Mouse (Mus musculus) thymus, postnatal 4 days (tissue): ENCODE results near the gene Zfx.
A peak's percentile ranks its signal among the peaks of the same experiment; 100 is the strongest.

Experiments
- DNase-seq: peaks from one replicate; pipeline ENCODE4 v3.0.0; 2021

Zfx gene

DNA sequence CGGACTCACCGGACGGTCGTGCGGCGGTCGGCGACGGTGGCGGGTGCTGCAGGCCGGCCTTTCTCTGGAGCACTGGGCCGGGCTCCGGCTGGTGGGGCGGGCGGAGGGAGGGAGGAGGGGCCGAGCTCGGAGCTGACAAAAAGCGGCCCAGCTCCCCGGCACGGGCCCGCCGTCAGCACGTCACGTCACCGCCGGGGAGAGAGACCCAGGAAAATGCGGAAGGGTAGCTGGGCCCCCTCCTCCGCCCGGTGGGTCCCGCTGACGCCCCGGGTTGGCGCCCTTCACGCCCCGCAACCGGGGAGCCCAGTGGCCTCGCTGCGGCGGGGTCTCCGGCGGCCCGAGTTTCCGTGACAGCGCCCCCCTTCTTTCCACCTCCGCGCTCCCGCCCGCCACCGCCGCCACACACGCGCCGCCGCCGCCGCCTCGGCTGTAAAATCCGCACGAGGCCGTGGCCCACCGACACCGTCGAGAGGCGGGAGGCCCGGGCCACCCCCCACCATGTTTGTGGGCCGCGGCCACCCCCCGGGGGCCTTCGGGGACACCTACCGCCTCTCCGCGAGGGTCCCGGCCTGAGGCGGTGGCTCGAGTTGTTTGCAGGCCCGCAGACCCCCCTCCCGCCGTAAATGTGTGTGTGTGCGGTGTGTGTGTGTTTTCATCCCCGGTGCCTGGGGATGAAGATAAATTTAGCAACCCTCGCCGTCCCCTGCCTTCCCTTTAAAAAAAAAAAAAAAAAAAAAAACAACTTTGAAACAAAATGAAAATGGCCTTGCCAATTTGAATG is at the start of gene Zfx:
Gene Zfx, minus strand, starts transcription at position 644 of the 781 bp plus-strand sequence.
- peak; percentile 75 for DNase-seq

DNA sequence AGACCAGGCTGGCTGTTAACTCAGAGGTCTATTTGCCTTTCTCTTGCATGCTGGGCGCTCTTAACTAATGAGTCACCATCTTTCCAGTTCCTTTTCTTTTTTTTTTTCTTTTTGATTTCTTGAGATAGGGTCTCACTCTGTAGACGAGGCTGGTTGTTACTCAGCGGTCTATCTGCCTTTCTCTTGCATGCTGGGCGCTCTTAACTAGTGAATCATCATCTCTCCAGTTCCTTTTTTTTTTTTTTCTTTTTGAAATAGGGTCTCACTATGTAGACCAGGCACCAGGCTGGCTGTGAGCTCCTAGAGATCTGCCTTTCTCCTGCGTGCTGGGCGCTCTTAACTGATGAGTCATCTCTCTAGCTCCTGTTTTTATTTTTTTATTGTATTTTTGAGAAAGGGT is 45.8 kb upstream of the Zfx start:
- DNase-seq, result no peak

DNA sequence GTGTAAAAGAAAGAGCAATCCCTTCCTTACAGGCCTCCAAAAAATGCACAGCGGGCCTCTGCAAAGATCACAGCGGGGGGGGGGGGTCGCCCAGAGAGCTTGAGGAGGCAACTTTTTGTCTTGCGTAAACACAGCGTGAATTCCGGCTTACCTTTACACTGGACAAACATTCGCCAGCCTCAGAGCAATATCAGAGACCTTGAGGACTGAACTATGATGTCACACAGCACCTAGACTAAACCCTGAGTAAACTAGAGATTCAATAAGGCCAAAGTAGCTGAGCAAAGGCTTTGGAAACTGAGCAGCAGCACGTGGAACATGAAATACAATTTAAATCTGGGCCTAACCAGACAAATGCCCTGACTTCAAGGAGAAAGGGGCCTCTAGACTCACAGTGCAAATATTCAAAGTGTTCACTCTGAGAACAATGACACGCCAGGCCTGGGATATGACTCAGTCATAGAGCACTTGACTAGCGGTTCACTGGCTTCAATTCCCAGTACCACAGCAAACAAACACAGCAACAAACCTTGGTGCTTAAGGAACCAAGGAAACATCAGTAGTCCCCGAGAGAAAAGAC is 28.8 kb upstream of the Zfx start:
- DNase-seq, result no peak

DNA sequence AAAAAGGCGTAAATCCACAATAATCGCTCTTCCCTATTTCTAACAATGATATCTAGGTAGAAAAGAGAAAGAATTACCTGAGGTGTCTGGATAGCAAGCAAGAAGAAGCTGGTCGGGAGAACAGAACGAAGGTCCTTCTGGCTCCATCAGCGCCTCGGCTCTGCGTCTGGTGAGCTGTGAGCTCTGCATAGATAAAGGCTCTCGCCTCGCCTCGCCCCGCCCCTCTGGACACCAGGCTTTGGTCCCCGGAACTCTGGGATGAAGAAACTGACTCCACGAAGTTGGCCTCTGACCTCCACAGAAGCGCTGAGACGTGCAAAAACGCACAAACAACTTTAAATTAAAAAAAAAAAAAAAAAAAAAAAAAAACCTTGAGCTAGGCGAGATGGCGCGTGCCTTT is 27.0 kb upstream of the Zfx start:
- no peak for DNase-seq

DNA sequence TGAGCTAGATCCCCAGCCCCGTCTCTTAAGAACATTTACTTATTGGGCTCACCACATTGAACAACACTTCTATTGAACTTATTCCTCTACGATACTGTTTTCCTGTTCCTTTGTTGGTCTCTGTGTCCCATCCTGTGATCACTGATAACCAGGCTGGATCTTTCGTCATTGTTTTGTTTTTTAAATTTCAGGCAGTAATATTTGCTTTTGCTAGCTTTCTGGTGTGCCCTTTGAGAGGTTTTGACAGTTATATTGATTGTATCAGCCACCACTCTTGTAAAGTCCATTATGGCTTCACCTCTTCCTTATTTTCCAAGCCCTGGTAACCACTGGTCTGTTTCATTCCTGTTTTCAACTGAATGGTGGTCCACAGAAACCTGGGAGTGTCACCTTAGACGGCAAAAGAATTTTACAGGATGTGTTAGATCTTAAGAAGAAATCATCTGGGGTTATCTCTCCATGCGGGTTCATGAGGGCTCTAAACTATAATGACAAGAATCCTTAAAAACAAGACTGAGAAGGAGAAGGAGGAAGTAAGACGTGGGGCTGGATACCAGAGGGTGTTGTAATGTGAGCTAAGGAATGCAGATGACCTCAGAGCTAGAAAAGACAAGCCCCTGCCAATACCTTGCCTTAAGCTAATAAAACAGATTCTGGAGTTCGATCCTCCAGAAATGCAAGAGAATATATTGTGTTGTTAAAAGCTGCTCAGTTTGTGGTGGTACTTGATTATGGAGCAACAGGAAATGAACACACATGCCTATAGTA is 18.7 kb upstream of the Zfx start:
- DNase-seq, result no peak

DNA sequence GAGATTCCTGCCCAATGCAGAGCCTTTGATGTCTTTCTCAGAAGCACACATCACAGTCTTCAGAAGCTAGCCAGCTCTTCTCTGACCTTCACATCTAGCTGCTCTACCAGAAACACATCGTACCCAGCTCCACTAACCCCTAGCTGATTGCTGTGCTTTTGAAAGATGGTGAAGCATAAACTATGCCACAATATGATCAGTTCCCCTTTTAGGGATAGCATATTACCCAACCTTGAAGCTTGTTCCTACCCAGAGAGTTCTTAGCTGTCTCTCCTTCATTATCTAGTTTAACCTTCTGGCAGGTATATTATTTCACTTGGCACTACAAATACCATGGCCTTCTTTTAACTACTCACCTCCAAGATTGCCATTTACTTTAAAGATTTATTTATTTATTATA is 16.6 kb upstream of the Zfx start:
- no peak for DNase-seq

DNA sequence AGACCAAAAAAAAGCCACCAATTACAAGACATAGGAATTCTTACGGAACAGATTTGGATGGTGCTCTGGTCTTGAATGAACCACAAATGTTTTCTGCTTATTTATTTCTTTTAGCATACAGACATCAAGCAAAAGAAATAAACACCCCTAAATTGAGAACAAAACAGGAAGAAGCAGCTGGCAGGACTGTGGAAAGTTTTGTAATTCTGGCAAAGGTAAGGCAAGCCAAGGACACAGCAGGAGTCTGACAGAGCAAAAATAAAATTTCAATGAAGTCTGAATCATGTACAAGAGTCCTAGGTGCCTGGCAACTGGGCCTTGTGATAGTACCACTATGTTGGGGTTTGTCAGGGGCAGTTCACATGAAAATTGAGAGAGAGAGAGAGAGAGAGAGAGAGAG is 14.8 kb upstream of the Zfx start:
- DNase-seq, result no peak

DNA sequence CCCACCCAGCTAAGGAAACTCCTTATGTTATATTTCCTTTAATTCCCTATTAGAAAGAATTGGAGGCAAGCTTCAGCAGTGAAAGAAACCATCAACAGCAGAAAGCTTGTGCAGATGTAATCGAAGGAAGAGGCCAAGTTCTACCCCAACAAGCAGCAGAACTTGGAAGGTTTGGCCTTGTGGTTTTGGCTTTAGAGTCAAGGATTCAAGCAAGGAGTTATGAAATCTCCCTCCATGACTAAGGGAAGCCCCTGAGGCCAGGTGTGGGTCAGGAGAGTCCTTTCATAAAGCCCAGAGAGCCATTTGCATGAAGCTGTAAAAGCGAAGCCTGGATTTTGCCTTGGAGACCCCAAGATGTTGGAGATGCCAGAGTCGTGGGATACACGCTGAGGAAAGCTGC is 11.6 kb upstream of the Zfx start:
- no peak for DNase-seq

DNA sequence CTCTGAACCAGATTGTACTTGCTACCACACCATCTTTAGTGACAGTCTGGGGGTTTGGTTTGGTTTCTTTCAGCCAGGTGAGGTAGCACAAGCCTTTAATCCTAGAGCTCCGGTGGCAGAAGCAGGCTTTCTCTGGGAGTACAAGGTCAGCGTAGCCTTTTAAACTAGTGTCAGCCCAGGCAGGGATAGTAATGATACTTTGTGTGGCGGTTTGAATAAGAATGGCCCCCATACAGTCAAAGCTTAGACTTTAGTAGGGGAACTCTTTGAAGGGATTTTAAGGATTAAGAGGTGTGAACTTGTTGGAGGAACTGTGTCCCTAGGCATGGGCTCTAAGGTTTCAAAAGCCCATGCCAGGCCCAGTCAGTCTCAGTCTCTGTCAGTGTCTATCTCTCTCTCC is 10.0 kb upstream of the Zfx start:
- no peak for DNase-seq

DNA sequence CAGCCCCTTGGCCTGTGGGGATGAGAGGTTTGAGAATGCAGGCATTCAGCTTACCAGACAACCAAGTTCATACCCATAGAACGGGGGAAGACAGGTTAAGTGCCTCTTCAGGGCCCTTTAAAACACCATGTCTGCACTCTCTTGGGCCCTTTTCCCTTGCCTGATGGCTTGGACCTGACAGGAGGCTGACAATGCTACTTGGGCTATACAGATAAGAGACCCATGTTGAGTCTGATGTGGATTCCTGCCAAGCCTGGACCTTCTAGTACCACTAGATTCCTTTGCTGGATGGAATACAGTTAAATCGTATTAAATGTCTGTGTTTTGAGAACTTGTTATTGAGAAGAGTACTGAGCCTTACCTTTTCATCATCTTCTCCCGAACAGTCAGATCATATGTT is 8.7 kb upstream of the Zfx start:
- DNase-seq, result no peak

DNA sequence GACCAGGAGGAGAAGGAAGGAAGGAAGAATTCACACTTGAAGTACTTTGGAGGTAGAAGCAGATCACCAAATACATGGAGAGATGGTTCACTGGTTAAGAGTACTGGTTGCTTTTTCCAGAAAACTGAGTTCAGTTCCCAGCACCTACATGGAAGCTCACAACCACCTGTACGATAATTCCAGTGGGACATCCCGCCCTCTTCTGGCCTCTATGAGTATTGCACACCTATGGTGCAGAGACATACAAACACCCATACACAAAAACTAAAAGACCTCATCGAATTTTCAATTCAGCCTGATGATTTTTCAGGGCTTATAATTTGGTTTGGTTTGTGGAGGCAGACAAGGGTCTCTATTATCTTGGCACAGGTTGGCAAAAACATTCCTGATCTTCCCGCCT is 6.2 kb upstream of the Zfx start:
- no peak for DNase-seq

DNA sequence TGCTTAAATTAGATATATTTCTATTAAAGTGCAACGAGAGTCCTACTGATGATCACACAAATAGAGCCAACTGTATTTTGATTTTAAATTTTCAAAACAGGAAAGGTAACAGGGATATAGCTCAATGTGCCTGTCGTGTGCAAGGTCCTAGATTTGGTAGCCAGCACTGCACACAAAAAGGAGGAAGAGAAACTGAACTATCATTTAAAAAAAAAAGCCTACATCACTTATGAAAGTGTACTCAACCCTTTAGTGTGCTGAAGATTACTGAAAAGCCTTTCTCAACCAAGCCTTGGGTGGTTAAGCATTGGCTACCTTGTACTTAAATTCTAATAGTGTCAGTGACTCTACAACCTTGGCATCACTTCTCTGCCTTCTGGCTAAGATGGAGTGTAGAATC is 2.4 kb upstream of the Zfx start:
- no peak for DNase-seq

DNA sequence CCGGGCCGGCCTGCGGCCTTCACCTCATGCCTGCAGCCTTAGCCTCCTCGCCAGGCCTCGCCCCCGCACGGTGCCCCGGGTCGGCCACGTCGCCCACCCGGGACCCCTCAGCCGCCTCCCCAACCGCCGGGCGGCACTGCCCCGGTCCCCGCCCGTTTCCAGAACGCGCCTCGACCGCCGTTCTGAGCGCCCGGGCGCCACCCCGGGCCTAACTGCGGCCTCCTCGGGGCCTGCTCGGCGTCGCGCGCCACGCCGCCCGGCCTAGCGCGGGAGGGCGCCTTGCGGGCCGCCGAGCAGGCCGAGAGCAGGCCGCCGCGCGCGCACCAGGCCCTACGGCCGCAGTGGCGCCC is 818 bp downstream of the Zfx start:
- DNase-seq, result no peak

DNA sequence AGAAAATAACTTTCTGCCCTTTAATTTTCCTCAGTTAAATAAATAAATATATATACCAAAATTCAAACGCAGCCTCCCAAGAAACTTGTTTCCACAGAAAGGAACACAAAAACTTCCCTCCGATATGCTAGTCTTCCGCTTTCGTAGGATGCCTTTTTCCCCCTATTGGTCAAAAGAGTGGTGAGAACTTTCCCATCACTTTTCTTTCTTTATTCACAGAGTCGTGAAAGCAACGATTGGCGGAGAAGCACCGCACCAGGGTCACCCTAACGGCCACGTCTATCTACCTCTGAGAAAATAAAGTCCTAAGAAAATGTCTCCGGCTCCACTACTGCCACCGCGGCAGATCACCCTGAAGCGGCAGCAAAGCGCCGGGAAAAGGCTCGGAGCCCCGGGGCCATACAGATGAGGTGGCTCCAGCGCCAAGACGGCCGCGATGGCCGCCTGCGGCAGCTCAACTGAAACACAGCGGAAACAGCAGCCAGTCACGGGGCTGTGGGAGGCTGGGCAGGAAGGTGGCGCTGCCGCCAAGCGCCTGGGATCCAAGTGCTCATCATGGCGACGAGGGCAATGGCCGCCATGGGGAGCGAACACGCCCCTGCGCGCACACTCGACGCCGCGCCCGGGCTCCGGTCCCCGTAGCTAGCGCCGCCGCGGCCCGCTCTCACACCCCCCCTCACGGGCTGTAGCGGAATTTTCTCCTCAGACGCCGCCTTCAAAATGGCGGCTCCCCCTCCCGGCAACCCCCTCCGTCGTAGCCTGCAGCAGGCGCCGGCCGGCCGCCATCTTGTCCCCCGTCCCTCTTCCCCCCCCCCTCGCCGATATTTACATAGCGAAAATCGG is 1.4 kb downstream of the Zfx start:
- DNase-seq, result peak; percentile 87

DNA sequence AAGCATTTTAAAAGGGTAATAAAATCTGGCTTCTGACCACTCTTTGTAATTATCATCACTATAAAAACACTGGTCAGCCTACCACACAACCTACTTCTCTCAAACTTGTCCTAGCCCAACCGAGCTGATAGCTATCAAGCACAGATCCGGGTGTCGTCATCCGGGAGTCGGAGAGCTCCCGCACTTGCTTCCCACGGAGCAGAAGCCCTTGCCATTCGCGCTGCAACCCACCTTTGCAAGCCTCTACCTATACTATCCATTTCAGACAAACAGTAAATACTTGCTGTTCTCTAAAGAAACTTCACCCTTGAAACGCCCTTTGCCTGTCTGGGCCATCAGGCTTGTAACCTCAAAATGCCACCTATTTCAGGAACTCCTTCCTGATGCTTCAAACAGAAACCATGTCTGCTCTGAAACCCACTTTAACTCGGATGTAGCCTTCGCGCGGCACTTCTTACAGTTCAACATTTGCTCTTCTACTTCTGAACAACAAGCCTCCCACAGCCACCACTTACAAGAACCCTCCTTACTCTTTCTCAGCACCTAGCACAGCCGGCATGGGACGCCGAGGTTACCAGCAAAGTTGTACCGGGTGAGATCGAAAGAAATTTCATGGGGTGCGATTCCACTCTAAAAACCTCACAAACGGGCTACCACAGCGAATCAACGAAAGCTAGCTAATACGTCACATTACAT is 2.2 kb downstream of the Zfx start:
- peak; percentile 31 for DNase-seq

DNA sequence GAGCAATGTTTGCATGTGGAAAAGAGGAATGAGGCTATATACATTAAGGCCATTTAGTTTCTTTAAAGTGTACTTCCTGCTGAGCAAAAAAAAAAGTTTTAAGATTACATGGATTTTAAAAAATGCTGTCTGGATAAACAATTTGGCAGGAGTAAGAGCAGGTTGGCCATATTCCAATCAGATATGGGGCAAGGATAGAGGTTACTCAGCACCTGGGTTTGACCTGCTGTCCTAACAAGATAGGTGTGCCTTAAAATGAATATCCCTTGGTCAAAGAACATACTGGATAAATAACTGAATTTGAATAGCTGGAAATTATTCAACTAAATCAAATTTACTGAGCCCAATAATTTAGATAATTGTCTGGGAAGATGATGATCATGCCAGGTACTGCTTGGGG is 5.2 kb downstream of the Zfx start:
- DNase-seq, result no peak

DNA sequence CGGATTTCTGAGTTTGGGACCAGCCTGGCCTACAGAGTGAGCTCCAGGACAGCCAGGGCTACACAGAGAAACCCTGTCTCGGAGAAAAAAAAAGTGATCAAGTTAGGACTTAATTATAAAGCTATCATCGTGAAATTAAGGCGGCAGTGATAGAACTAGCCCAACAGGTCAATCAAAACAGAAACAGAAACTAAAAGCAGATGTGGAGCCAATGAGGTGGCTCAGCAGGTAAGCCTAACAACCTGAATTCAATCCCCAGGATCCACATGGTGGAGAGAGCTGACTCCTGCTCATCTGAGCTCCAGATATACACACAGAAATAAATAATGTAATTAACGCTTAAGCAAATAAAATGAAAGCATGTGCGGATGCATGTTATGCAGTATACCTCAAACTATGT is 7.6 kb downstream of the Zfx start:
- no peak for DNase-seq

DNA sequence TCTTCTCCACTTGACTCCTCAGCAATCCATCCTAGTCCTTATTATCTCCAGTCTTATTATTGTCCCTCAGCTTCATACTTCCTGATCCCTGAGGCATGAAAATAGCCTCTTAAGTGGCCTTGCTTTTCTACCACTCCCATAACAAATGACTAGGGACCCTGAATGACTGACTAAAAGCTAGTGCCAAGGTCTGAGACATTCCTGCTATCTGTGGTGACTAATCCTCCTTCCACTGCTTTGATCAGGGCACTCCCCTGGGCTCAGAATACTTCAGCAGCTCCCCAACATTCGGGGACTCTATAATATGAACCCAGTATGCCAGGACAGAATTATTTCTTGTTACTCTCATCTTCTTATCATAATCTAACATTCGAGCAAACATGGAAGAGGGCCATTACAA is 17.5 kb downstream of the Zfx start:
- DNase-seq, result no peak

DNA sequence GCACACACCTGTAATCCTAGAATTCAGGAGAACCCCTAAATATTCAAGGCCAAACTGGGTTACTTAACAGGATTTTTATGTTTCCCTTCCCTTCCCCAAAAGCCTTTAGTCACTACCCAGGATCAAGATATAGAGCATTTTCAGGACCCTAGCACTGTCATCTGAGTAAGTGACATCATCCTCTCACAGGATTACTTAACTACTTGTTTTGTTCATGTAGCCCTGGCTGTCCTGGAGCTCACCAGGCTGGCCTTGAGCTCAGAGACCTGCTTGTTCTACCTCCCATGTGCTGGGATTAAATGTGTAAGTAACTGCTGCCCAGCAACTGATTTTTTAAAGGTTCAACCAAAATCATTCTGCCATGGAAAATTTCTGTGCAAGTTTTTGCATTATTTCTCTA is 20.6 kb downstream of the Zfx start:
- no peak for DNase-seq

DNA sequence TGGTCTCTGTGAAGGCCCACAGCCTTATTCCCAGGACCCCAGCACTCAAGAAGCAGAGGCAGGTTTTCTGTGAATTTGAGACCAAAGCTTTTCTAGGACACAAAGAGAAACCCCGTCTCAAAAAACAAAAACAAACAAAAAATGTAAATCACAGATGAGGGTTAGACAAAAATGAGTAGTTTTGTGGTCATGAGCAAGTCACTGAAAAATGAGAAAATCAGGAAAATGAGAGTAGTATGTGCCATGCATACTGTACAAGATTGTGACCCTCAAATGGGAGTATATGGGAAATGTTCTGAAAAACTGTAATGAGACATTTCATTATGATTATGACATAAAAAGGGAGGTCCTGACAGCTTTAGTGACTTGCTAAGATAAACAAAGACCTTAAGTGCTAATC is 22.9 kb downstream of the Zfx start:
- no peak for DNase-seq

DNA sequence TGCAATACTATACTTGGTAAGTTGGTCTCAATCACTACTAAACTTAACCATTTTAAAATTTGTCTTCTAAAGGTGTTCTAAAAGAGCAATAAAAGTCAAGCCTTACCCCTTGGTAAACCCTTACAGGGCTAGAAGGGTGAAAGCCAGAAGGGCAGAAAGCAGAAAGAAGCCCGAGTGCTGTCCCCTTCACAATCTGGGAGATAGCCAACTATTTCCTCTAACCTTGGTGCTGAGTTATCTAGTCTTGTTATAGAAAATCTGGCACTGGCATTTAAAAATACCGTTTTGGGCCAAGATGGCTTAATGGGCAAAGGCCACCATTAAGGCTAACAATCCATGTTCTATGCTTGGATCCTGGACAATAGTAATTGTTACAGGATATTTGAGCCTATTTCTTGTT is 32.5 kb downstream of the Zfx start:
- no peak for DNase-seq

DNA sequence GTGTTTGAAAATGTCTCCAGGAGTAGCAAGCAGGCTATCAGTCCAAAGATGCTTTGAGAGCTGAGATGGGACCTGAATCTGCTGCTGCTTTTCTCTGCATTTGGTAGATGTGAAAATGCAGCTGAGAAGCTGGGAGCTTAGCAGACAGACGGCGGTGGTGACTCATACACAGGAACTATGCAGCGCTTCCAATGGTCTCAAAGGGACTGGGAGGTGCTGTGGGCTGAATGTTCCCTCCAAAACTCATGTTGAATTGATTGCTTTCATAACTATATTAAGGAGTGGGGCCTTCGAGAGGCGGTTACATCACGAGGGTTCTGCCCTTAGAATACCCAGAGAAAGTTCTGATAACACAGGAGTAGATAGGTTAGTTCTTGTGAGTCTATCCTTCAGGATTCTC is 62.3 kb downstream of the Zfx start:
- no peak for DNase-seq

DNA sequence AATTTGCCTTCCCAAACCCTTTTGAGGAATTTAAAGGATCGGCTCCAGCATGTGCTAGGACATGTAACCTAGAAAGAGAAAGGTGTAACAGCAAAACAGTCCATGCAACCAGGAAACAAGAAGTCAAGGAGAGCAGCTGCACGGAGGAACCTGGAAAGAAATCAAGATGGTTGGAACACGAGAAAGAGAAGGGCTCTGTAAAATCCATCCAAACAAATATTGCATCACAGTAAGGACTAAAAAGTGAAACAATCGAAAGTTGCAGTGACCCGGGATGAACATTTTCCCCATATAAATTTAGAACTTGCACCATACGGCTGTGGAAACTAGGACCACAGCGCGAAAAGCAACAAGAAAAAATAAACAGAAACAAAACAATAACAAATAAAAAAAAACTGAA is 62.8 kb downstream of the Zfx start:
- DNase-seq, result no peak
